Mouse (Mus musculus): ENCODE results near the gene 4921504E06Rik. TPM values are rescaled to one million over a fixed set of nuclear protein-coding genes. Genes with fewer than 3 reads are reported as not detected.

Gene 4921504E06Rik
- polyA plus RNA-seq, 1 experiment: not detected

GRCm38 (mm10) chr2:19446746-19447145 lies 107.0 kb downstream of the 4921504E06Rik start:
- no peaks in the 10 kb centered on the region for H3K36me3 ChIP-seq (ENCODE audit: control insufficient read depth, insufficient read depth, low read length)
- no peaks in the 10 kb centered on the region for H3K4me1 ChIP-seq (replicated peaks; ENCODE audit: control insufficient read depth, insufficient read depth, low read length)
- H3K4me3 ChIP-seq (ENCODE audit: control insufficient read depth, insufficient read depth, low read length): no peak overlapping the region
- TF ChIP-seq POLR2A (IDR thresholded peaks at IDR 0.05; ENCODE audit: control insufficient read depth, extremely low read depth, insufficient read depth, low read length, poor library complexity) (no peak), CTCF (IDR thresholded peaks at IDR 0.05; ENCODE audit: borderline replicate concordance, control insufficient read depth, extremely low read depth, insufficient read depth, low read length, poor library complexity) (no peak)
- peaks cover 19% of the 10 kb centered on the region for H3K27me3 ChIP-seq (ENCODE audit: control insufficient read depth, insufficient read depth, low read length)
- WGBS: 15% methylated on average over 7 of the region's 7 CpGs
- no peak for DNase-seq
- H3K27ac ChIP-seq (ENCODE audit: control insufficient read depth, insufficient read depth, low read length): no peak overlapping the region

GRCm38 (mm10) chr2:19445871-19446501 lies 107.7 kb downstream of the 4921504E06Rik start:
- H3K27me3 ChIP-seq (ENCODE audit: control insufficient read depth, insufficient read depth, low read length): peaks cover 18% of the 10 kb centered on the region; the same call in 1 of the 2 replicates
- no peak for DNase-seq
- 4% methylated on average over 67 of the region's 67 CpGs for WGBS

GRCm38 (mm10) chr2:19444931-19445831 lies 108.5 kb downstream of the 4921504E06Rik start, which contains the start of gene Ptf1a:
Ptf1a (plus strand) TSS chr2:19445663.
- 6% methylated on average over 53 of the region's 53 CpGs for WGBS
- Histone ChIP-seq H3K4me1 (replicated peaks; ENCODE audit: control insufficient read depth, insufficient read depth, low read length) (no peaks in the 10 kb centered on the region), H3K27ac (ENCODE audit: control insufficient read depth, insufficient read depth, low read length) (no peak within 1 kb of the TSS), H3K4me3 (ENCODE audit: control insufficient read depth, insufficient read depth, low read length) (no peak within 1 kb of the TSS), H3K36me3 (ENCODE audit: control insufficient read depth, insufficient read depth, low read length) (no peaks in the 10 kb centered on the region), H3K27me3 (ENCODE audit: control insufficient read depth, insufficient read depth, low read length) (peaks cover 18% of the 10 kb centered on the region; the same call in 1 of the 2 replicates)
- TF ChIP-seq POLR2A (IDR thresholded peaks at IDR 0.05; ENCODE audit: control insufficient read depth, extremely low read depth, insufficient read depth, low read length, poor library complexity) (no peak), CTCF (IDR thresholded peaks at IDR 0.05; ENCODE audit: borderline replicate concordance, control insufficient read depth, extremely low read depth, insufficient read depth, low read length, poor library complexity) (no peak)
- DNase-seq: no peak

More at GRCm38 (mm10) chr2:19445871-19446501, 107.7 kb downstream of the 4921504E06Rik start:
- no peaks in the 10 kb centered on the region for H3K36me3 ChIP-seq (ENCODE audit: control insufficient read depth, insufficient read depth, low read length)
- H3K4me3 ChIP-seq (ENCODE audit: control insufficient read depth, insufficient read depth, low read length): no peak overlapping the region
- TF ChIP-seq POLR2A (IDR thresholded peaks at IDR 0.05; ENCODE audit: control insufficient read depth, extremely low read depth, insufficient read depth, low read length, poor library complexity): no peak
- no peak for TF ChIP-seq CTCF (IDR thresholded peaks at IDR 0.05; ENCODE audit: borderline replicate concordance, control insufficient read depth, extremely low read depth, insufficient read depth, low read length, poor library complexity)
- H3K27ac ChIP-seq (ENCODE audit: control insufficient read depth, insufficient read depth, low read length): no peak overlapping the region
- no peaks in the 10 kb centered on the region for H3K4me1 ChIP-seq (replicated peaks; ENCODE audit: control insufficient read depth, insufficient read depth, low read length)

GRCm38 (mm10) chr2:19444346-19444745 lies 109.4 kb downstream of the 4921504E06Rik start:
- TF ChIP-seq POLR2A (IDR thresholded peaks at IDR 0.05; ENCODE audit: control insufficient read depth, extremely low read depth, insufficient read depth, low read length, poor library complexity) (no peak), CTCF (IDR thresholded peaks at IDR 0.05; ENCODE audit: borderline replicate concordance, control insufficient read depth, extremely low read depth, insufficient read depth, low read length, poor library complexity) (no peak)
- WGBS: 5% methylated on average over 9 of the region's 9 CpGs
- H3K27me3 ChIP-seq (ENCODE audit: control insufficient read depth, insufficient read depth, low read length): peaks cover 18% of the 10 kb centered on the region; the same call in 1 of the 2 replicates

GRCm38 (mm10) chr2:19431614-19432323 lies 121.9 kb downstream of the 4921504E06Rik start:
- Histone ChIP-seq H3K27me3 (ENCODE audit: control insufficient read depth, insufficient read depth, low read length) (peaks cover 5% of the 10 kb centered on the region; the same call in 1 of the 2 replicates), H3K36me3 (ENCODE audit: control insufficient read depth, insufficient read depth, low read length) (no peaks in the 10 kb centered on the region), H3K27ac (ENCODE audit: control insufficient read depth, insufficient read depth, low read length) (no peak overlapping the region), H3K4me3 (ENCODE audit: control insufficient read depth, insufficient read depth, low read length) (no peak overlapping the region), H3K4me1 (replicated peaks; ENCODE audit: control insufficient read depth, insufficient read depth, low read length) (no peaks in the 10 kb centered on the region)
- no peak for DNase-seq
- no peak for TF ChIP-seq POLR2A (IDR thresholded peaks at IDR 0.05; ENCODE audit: control insufficient read depth, extremely low read depth, insufficient read depth, low read length, poor library complexity)
- TF ChIP-seq CTCF (IDR thresholded peaks at IDR 0.05; ENCODE audit: borderline replicate concordance, control insufficient read depth, extremely low read depth, insufficient read depth, low read length, poor library complexity): no peak
- WGBS: 15% methylated on average over 41 of the region's 41 CpGs

More at GRCm38 (mm10) chr2:19444346-19444745, 109.4 kb downstream of the 4921504E06Rik start:
- H3K27ac ChIP-seq (ENCODE audit: control insufficient read depth, insufficient read depth, low read length): no peak overlapping the region
- H3K4me1 ChIP-seq (replicated peaks; ENCODE audit: control insufficient read depth, insufficient read depth, low read length): no peaks in the 10 kb centered on the region
- H3K36me3 ChIP-seq (ENCODE audit: control insufficient read depth, insufficient read depth, low read length): no peaks in the 10 kb centered on the region
- no peak overlapping the region for H3K4me3 ChIP-seq (ENCODE audit: control insufficient read depth, insufficient read depth, low read length)
- DNase-seq: no peak

- no peak for DNase-seq
- TF ChIP-seq POLR2A (IDR thresholded peaks at IDR 0.05; ENCODE audit: control insufficient read depth, extremely low read depth, insufficient read depth, low read length, poor library complexity) (no peak), CTCF (IDR thresholded peaks at IDR 0.05; ENCODE audit: borderline replicate concordance, control insufficient read depth, extremely low read depth, insufficient read depth, low read length, poor library complexity) (no peak)
- Histone ChIP-seq H3K4me1 (replicated peaks; ENCODE audit: control insufficient read depth, insufficient read depth, low read length) (no peaks in the 10 kb centered on the region), H3K36me3 (ENCODE audit: control insufficient read depth, insufficient read depth, low read length) (no peaks in the 10 kb centered on the region), H3K4me3 (ENCODE audit: control insufficient read depth, insufficient read depth, low read length) (no peak overlapping the region), H3K27me3 (ENCODE audit: control insufficient read depth, insufficient read depth, low read length) (peaks cover 5% of the 10 kb centered on the region; the same call in 1 of the 2 replicates), H3K27ac (ENCODE audit: control insufficient read depth, insufficient read depth, low read length) (no peak overlapping the region)
- 8% methylated on average over 18 of the region's 18 CpGs for WGBS
These were observed 122.5 kb downstream of the 4921504E06Rik start for GRCm38 (mm10) chr2:19431186-19431585.
